Mouse (Mus musculus): ENCODE measurements around the gene Nvl.

DNA sequence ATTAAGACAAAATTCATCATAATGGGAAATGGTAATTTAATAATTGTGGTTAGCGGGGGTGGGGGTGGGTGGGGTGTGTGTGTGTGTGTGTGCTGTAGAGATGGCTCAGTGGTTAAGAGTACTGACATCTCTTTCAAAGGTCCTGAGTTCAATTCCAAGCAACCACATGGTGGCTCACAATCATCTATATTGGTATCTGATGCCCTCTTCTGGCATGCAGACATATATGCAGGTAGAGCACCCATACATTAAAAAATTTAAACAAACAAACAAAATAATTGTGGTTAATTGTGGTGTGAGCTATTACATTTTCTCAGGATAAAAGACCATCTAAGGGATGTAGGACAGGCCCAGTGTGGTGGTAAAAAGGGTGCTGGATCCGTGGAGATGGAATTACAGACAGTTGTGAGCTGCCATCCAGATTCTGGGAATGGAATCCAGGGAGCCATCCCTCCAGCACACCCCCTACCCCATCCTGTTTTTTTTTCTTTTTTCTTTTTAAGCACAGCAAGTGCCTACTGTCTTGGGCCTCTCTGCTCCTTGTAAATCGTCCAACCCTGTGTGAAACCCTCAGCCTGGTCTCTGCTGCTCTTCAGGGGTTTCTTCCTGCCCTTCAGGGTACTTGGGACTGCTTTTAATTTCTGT lies 5.5 kb upstream of the Nvl start:
- TF ChIP-seq POLR2A (IDR thresholded peaks at IDR 0.05; ENCODE audit: low read depth, low read length) (no peak), CTCF (IDR thresholded peaks at IDR 0.05; ENCODE audit: extremely low read depth, insufficient read depth, insufficient read length, insufficient replicate concordance) (no peak)

Data from spleen, adult 2 months (tissue).